Mouse (Mus musculus) G1E (cell line): Measurements from ENCODE around the gene Alg14.

Experiments used
- CTCF ChIP-seq: IDR thresholded peaks from 2 replicates; pipeline ENCODE4 v1.5.1; 2012; ENCODE audit warnings: low read depth, low read length, inconsistent platforms, mixed read lengths
- GATA1 ChIP-seq: IDR thresholded peaks from 2 replicates; pipeline ENCODE4 v1.6.1; 2012; ENCODE audit warnings: borderline replicate concordance, low read length, inconsistent platforms, mixed read lengths
- POLR2AphosphoS5 ChIP-seq: IDR thresholded peaks from 2 replicates; pipeline ENCODE4 v1.6.1; 2012; ENCODE audit warnings: low read depth, low read length, inconsistent platforms; ENCODE audit not compliant: insufficient replicate concordance

GRCm38 (mm10) chr3:121267283-121267682 lies 24.3 kb upstream of the Alg14 start:
- TF ChIP-seq POLR2AphosphoS5 (no peak), CTCF (no peak), GATA1 (no peak)
